In the genomic region with DNA sequence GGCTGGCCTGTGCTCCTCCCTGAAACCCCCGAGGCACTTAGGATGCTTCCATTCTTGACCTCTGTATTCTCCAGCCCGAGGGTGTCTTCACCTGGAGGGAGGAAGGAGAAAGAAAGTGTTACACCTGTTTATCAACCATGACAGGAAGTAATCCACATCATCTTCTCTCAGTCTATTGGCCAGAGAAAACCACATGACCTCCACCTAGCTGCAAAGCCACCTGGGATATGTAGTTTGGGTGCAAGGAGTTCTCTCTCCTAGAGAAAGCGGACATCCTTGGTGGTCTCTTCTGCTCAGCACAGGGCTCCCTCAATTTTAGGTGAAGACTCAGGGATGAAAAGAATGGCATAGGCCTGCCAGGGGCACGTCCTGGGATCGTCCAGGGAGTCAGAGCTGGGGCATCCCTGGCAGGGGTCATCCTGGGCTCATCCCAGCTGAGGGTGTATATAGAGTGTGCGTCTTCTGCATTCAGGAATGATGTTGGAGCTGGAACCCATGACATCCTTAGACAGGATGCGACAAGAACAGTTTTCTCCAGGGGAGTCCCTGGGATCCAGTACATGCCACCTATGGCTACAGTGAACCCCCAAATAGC, we compare ENCODE assay signal across 11 mouse cellular contexts.
DNase-seq lines count a peak whose midpoint lies in the region; ATAC-seq and TF ChIP-seq lines count a peak whose summit lies in the region.
"Had no signal": no experiment of that assay in that cellular context is flagged by ENCODE, and none has a peak within 500 bp of the region (broad histone marks: within the 10 kb centered on the region; RNA-seq: fewer than 3 reads in every experiment).

No protein-coding gene starts in this region.

- 0 out of 2 replicates have a peak overlapping the region, but pooled peaks have one; percentile 10 for H3K4me2 ChIP-seq in limb, embryonic 11.5 days (ENCODE audit: low read depth, severe bottlenecking)
- peak overlapping the region; percentile 39; the same call in 1 of the 2 replicates for H3K4me2 ChIP-seq in hindbrain, embryonic 16.5 days (ENCODE audit: low read length)
- H3K4me2 ChIP-seq: lung, embryonic 15.5 days had no signal

- H3K4me1 ChIP-seq in limb, embryonic 11.5 days (ENCODE audit: control insufficient read depth, insufficient read depth, low read length): no peaks in the 10 kb centered on the region
- H3K4me1 ChIP-seq in limb, embryonic 10.5 days: no peaks in the 10 kb centered on the region
- no peaks in the 10 kb centered on the region for H3K4me1 ChIP-seq in cortical plate, adult 2 months (ENCODE audit: control insufficient read depth, insufficient read depth, low read length)
- no peaks in the 10 kb centered on the region for H3K4me1 ChIP-seq in hindbrain, embryonic 16.5 days (ENCODE audit: control insufficient read depth, insufficient read depth, low read depth, low read length)
- H3K4me1 ChIP-seq in olfactory bulb, adult 2 months (ENCODE audit: control insufficient read depth, insufficient read depth, low read length): no peaks in the 10 kb centered on the region
- H3K4me1 ChIP-seq: lung, embryonic 15.5 days had no signal

- WGBS in limb, embryonic 11.5 days: 57% methylated on average over 7 of the region's 7 CpGs
- WGBS in limb, embryonic 10.5 days: 53% methylated on average over 7 of the region's 7 CpGs
- WGBS in hindbrain, embryonic 16.5 days: 55% methylated on average over 7 of the region's 7 CpGs
- 71% methylated on average over 7 of the region's 7 CpGs for WGBS in olfactory bulb, adult 2 months

- ATAC-seq in limb, embryonic 11.5 days (ENCODE audit: insufficient number of reproducible peaks, low FRiP score, low TSS enrichment, low read depth): no peak
- ATAC-seq in hindbrain, embryonic 16.5 days: peak; percentile 89; the same call in 1 of the 2 replicates
- ATAC-seq in erythroid progenitor cell, adult 5-6 weeks (replicated peaks; ENCODE audit: low FRiP score, poor library complexity, severe bottlenecking): no peak

- no peaks in the 10 kb centered on the region for H3K36me3 ChIP-seq in limb, embryonic 11.5 days (ENCODE audit: control insufficient read depth, insufficient read depth, low read length)
- H3K36me3 ChIP-seq in limb, embryonic 10.5 days: no peaks in the 10 kb centered on the region
- no peaks in the 10 kb centered on the region for H3K36me3 ChIP-seq in hindbrain, embryonic 16.5 days (ENCODE audit: control insufficient read depth, insufficient read depth, low read length)
- H3K36me3 ChIP-seq: lung, embryonic 15.5 days had no signal

- no peak overlapping the region for H3K9ac ChIP-seq in limb, embryonic 11.5 days (ENCODE audit: low read length)
- H3K9ac ChIP-seq in hindbrain, embryonic 16.5 days (ENCODE audit: low read depth, low read length): no peak overlapping the region
- H3K9ac ChIP-seq: lung, embryonic 15.5 days had no signal

- no peak for DNase-seq in limb, embryonic 11.5 days (ENCODE audit: low spot score)
- no peak for DNase-seq in limb, embryonic 10.5 days (ENCODE audit: low spot score)
- no peak for DNase-seq in gastrocnemius, postnatal 36 days
- DNase-seq in right cerebral cortex, adult 2 months (ENCODE audit: low spot score in 2 of 2): no peak
- DNase-seq: kidney, adult 9 months had no signal

- no peak overlapping the region for H3K27ac ChIP-seq in limb, embryonic 11.5 days (replicated peaks; ENCODE audit: low read depth, low read length)
- no peak overlapping the region for H3K27ac ChIP-seq in limb, embryonic 10.5 days
- no peak overlapping the region for H3K27ac ChIP-seq in cortical plate, adult 2 months (ENCODE audit: insufficient read depth, low read length)
- no peak overlapping the region for H3K27ac ChIP-seq in hindbrain, embryonic 16.5 days (ENCODE audit: low read depth, low read length)
- H3K27ac ChIP-seq in olfactory bulb, adult 2 months (ENCODE audit: insufficient read depth, low read depth, low read length): no peak overlapping the region
- H3K27ac ChIP-seq: lung, embryonic 15.5 days had no signal

- TF ChIP-seq POLR2A in cortical plate, adult 2 months (IDR thresholded peaks at IDR 0.05; ENCODE audit: extremely low read depth, insufficient read depth, low read length): no peak
- no peak for TF ChIP-seq POLR2A in olfactory bulb, adult 2 months (IDR thresholded peaks at IDR 0.05; ENCODE audit: insufficient read depth, low read depth, low read length)

- intact Hi-C loops in gastrocnemius, postnatal 36 days (cut with DNase I): no loop called here

- no peaks in the 10 kb centered on the region for H3K9me3 ChIP-seq in limb, embryonic 11.5 days (ENCODE audit: control insufficient read depth, low read length)
- no peaks in the 10 kb centered on the region for H3K9me3 ChIP-seq in limb, embryonic 10.5 days (replicated peaks)
- H3K9me3 ChIP-seq in hindbrain, embryonic 16.5 days (ENCODE audit: control insufficient read depth, low read length): no peaks in the 10 kb centered on the region
- H3K9me3 ChIP-seq: lung, embryonic 15.5 days had no signal

- no peaks in the 10 kb centered on the region for H3K27me3 ChIP-seq in limb, embryonic 11.5 days (ENCODE audit: control insufficient read depth, insufficient read depth, low read length)
- 0 out of 2 replicates have a peak, but pooled peaks cover 3% of the 10 kb centered on the region for H3K27me3 ChIP-seq in limb, embryonic 10.5 days (ENCODE audit: low read depth, poor library complexity, severe bottlenecking)
- H3K27me3 ChIP-seq in hindbrain, embryonic 16.5 days (replicated peaks; ENCODE audit: control insufficient read depth, insufficient read depth, low read length): no peaks in the 10 kb centered on the region
- H3K27me3 ChIP-seq: lung, embryonic 15.5 days had no signal

- no peak for TF ChIP-seq CTCF in cortical plate, adult 2 months (IDR thresholded peaks at IDR 0.05; ENCODE audit: extremely low read depth, insufficient read depth, low read length)
- no peak for TF ChIP-seq CTCF in olfactory bulb, adult 2 months (IDR thresholded peaks at IDR 0.05; ENCODE audit: insufficient read depth, low read depth, low read length)

- H3K4me3 ChIP-seq in limb, embryonic 11.5 days (ENCODE audit: low read depth, low read length): no peak overlapping the region
- H3K4me3 ChIP-seq in limb, embryonic 10.5 days: no peak overlapping the region
- H3K4me3 ChIP-seq in cortical plate, adult 2 months (ENCODE audit: insufficient read depth, low read length): peak overlapping the region; percentile 10; the same call in 1 of the 2 replicates
- H3K4me3 ChIP-seq in hindbrain, embryonic 16.5 days (ENCODE audit: low read length): no peak overlapping the region
- H3K4me3 ChIP-seq in olfactory bulb, adult 2 months (ENCODE audit: insufficient read depth, low read depth, low read length): 0 out of 2 replicates have a peak overlapping the region, but pooled peaks have one; percentile 9
- H3K4me3 ChIP-seq: erythroblast, embryonic 14.5 days; lung, embryonic 15.5 days had no signal

Comparison
In these comparisons a context has a peak if more than half of its experiments do, and no peak if none do; other contexts are left out.
1. H3K4me3 ChIP-seq: peak in cortical plate, adult 2 months (single experiment) and olfactory bulb, adult 2 months (single experiment); none in limb, embryonic 11.5 days (single experiment), limb, embryonic 10.5 days (single experiment) and hindbrain, embryonic 16.5 days (single experiment).